Mouse (Mus musculus): ENCODE results near the gene Coq8b.

Coq8b gene

DNA sequence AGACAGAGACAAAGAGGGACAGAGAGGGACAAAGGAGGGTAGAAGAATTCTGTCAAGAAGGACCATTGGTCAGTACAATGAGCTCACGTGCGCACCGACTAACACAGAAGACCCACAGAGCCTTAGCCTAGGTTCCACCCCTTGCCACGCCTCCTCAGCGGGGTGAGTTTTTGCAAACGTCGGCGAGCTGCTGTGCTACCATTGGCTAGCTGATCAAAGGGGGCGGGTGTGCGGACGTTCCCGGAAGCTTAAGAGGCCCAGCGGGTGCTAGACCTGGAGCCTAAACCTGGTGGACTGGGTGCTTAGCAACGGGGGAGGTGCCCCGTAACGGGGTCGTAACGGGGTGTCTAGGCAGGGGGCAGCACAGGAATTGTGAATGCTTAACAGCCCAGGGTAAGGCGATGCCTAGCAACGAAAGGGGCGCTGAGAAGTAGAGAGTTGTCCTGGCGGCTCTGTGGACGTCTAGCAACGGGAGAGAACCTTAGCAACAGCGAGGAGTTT, at the start of gene Coq8b:
TSS of gene Coq8b (plus strand) at position 243 of the 501 bp plus-strand sequence.
- peak; percentile 98 for DNase-seq

DNA sequence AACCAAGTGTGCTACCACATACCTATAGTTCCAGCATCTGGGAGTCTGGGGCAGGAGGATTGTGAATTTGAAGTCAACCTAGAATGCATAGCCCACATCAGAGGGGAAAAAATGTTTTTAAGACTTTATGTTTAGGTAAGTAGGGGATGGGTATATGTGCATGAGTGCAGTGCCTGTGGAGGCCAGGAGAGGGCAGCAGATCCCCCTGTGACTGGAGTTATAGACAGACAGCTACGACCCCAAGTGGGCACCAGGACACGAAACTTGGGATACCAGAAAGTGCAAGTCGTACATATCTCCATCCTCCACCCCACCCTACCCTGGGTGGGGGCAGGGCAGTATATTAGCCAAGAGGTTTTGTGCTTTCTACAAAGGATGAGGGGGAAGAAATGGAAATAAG, 47.9 kb upstream of the Coq8b start:
- peak; percentile 49 for DNase-seq

DNA sequence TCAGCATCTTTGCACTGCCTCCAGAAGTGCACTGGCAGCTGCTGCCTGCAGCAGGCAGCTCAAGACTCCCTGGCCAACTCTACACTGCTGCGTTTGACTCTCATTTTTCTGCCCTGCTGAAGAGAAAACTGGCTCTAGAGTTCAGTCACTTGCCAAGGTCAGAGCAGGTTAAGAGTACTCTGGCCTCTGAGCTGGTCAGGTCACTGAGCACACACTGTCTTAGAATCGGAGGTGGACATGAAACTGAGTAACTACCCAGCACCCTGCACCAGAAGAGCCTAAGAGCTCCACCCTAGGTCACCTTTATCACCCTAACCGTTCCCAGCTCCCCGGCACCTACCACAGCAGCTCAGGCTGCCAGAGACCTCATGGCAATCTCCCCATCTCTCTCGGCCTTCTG, 46.8 kb upstream of the Coq8b start:
- DNase-seq, result no peak

DNA sequence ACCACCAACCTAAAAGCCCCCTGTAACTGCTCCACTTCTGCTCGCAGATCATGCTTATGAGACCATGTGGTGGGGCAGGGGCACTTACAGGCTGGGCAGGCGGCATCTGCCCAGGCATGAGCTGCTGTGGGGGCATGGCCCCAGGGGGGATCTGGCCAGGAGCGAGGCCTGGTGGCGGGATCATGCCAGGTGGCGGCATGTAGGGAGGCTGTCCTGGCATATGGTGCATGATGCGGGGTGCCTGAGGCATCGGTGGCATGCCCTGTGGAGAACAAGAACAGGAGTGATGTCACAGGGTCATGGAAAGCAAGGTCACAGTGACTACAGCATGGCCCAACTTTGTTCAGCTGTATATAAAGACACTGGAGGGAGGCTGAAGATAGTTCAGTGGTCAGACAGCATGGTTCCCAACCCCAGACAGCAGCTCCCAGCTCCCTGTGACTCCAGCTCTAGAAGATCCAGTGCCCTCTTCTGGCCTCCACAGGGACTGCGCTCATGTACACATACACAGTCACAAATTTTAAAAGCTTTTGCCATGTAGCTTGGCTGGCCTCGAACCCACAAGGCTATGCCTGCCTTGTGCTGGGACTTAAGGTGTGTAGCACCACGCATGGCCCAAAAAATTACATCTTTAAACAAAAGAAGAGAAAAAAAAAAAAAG, 43.4 kb upstream of the Coq8b start:
- no peak for DNase-seq

DNA sequence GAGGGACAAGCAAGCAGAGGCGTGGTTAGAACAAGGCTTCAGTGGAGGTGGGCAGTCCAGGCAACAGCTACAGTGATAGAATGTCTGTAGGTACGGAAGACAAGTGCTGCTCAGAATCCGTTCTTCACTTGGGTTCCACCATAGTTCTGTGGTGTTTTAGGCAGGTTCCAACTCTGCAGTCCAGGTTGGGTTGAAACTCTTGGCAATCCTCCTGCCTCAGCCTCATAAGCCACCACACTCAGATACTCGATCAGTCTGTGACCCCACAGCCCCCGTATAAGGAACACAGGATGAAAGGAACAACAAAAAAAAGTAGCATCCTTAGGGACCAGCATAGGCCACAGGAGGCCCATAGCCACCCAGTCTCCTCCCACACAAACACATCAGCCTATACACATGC, 40.4 kb upstream of the Coq8b start:
- no peak for DNase-seq

DNA sequence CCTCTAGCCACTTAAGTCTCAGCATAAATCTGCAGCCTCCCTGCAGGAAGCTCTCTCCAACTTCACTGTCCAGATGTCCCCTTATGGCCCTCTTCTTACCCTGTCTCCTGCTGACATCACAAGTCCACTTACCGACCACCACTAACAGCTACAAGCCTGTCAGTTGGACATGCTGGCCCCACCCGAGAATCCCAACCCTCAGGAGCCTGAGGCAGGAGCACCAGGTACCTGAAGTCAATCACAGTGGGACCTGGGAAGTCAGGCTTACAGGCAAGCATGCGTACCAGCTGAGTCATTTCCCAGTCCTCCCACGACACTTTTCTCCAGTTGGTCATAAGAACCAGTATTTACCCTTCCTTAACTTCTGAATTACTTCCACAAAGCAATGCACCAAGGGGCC, 39.1 kb upstream of the Coq8b start:
- no peak for DNase-seq

DNA sequence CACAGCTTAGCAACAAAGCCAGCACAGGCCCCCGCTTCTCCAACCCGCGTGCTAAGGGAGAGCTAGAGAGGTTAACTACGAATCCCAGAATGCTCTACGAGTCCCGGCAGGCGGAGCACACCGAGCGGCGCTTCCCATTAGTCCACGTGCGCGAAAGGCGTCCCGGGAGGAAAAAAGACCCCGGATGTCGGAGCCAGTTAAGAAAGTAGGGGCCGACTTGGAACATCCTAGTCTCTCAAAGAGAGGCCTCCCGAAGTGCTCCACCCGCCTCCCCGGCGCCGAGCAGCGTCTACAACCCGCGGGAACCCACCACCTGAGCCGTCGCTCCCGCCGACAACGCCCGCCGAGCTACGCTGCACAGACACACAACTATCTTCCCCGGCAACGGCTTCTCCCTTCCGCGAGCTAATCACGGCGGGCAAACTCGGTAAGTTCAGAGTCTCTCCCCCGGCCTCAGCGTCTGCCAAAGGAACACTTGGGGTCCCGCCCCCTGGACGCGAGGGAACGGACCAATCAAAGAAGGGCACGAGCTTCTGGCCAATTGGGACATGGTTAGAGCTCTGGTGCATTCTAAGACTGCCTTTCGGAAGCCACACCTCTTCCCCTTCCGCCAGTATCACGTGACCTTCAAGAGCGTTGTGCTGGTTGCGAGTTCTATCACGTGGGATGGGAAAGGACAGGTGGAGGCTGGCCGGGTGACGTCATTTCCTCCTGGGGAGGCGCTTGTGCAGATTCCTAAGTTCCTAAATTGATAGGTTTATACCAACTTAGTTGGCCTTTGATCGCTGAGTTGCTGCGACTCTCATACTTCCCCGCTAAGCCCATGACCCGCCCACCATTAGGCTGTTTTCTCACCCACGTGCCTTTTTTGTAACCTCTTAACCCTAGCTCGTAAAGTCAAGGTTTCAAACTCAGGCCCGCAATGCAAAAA, 36.9 kb upstream of the Coq8b start, which contains the start of the genes BC024978 and Snrpa:
TSS of gene BC024978 (plus strand) at position 101 of the 931 bp plus-strand sequence.
TSS of gene Snrpa (minus strand) at position 591 of the 931 bp plus-strand sequence.
- peak; percentile 97 for DNase-seq

DNA sequence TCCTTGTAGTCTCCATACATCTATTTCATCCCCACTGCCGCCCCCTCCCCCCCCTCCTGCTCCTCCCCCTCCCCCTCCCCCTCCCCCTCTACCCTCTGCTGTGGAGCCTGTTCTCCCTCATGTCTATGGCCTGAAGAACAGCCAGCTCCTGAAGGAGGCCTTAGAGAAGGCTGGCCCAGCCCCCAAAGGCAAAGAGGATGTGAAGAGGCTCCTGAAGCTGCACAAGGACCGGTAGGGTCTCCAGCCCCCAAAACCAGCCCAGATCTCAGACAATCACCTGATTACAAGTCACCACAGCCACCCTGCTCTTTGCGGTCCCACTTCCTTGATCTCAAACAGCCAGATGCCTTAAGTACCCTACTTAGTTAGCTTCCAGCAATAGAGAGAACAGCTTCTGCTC, 35.7 kb upstream of the Coq8b start:
- no peak for DNase-seq

DNA sequence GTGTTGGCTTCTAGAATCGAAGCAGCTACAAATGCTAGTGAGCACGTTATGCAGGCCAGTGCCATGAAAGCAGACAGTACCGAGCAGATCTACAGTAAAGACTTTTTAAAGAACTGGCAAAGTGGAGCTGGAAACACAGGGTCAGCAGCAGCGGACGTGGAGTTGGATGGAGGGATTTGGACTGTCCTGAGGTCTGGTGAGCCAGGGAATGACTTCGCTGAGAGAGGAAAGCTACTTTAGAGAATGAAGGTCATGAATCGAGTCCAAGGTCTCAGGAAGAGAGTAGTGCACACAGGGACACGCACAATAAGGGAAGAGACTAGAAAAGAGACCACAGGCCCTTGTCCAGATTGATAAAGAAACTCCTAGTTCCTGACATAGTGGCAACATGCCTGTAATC, 35.2 kb upstream of the Coq8b start:
- no peak for DNase-seq

DNA sequence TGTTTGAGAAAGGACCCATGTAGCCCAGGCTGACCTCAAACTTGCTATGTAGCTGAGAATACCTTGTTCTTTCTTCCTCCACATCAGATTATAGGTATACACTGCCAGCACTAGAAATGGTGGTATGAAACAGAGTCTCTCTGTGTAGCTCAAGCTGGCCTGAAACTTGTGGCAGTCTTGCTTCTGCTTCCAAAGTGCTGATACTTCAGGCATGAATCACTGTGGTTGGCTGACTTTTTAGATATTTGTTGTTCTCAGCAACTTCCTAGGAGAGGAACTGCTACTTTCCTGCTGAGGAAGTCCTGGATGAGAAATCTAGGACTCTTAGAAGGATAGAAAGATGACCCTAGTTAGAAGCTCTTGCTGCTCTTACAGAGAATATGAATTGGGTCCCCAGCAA, 34.5 kb upstream of the Coq8b start:
- DNase-seq, result no peak

DNA sequence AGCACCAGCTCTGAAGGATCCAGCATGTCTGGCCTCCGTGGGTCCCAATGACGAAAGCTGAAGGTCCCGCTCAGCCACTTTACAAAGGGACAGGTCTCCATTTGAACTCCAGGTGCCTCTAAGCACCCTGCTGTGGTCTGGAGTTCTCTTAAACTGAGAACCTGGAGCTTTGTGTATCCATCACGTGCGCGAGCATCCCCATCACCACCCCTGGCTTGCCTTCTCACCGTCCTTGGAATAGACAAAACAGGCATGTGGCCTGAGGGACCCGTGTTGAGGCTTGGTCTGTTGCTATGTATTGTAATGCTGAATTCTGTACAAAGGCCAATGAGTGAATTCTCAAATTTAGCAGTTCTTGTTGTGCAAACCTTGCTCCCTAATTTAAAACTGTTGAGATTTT, 34.0 kb upstream of the Coq8b start:
- no peak for DNase-seq

DNA sequence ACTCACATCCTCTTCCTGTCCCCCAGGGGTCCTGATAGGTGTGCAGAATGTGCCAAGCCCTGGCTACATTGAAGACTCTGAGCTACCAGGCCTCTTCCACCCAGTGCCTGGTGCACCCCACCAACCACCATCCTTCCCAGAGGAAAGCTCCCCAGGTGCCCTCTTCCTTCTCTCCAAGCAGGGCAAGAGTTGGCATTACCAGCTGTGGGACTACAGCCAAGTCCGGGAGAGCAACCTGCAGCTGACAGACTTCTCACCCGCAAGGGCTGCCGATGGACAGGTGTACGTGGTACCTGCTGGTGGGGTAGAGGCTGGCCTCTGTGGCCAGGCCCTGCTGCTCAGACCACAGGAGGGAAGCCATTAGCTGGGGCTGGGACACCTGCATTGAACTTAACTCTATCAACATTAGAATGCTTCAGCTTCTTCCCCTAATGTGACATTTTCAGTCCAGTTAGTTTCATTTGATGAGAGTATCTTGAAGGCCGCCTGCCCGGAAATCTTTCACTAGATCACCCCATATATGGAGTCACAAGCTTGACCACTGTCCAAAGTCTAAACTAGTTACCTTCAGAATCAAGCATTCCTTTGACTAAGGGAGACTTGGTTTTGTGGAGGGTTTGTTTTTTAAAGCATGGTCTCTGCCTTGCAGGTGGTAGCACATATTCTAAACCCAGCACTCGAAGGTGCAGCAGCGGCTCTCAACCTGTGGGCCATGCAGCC, 28.9 kb upstream of the Coq8b start:
- no peak for DNase-seq

DNA sequence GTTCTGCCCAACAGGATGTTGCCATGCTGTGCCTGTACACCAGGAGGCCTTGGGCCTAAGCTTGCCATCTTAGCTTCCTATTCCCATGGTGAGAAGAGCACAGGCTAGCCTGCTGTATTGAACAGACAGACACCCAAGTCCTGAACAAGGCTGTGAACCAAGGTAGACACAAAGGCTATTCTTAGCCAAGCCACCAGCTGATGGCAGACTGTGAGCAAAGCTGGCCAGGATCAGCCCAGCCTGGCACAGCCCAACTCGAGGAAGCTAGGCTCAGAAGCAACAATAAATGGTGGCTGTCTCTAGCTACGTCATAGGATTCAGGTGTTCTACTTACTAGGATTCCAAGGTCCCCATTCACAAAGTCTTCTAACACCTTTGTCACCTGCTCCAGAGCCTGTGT, 20.2 kb upstream of the Coq8b start:
- DNase-seq, result no peak

DNA sequence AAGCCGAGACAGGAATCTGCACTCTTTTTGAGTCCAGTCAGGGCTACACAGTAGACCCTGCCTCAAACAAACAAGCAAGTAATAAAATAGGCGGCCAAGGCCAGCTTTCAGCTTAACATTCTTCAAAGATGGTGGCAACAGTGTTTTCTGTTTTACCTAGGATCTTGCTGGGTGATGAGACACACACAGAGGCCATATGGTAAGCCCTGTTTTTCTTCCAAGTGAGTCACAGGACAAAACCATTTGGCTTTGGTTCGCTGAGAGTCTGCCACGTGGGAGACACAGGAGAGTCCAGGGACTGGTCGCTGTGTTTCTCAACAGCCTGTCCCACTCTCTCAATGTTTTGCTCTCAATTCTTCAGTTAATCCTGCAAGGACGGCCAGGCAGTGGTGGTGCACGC, 14.2 kb upstream of the Coq8b start:
- no peak for DNase-seq

DNA sequence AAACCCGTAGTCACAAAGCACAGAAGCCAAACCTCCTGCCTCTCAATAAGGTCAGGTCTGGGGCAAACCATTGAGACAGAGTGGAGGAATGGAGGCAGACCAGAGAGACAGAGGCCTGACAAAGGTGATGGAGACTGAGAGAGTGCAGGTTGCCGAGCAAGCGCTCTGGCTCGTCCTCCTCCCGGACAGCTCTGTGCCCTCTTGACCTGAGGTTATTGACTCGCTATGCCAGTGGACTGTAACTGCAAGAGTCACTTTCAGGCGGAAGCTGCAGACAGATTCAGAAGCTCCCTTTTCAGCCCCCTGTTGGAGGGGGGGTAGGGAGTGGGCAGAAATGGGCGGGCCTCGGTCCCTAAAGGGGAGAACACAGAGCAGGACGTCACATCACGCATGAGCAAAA, 12.9 kb upstream of the Coq8b start:
- DNase-seq, result no peak

DNA sequence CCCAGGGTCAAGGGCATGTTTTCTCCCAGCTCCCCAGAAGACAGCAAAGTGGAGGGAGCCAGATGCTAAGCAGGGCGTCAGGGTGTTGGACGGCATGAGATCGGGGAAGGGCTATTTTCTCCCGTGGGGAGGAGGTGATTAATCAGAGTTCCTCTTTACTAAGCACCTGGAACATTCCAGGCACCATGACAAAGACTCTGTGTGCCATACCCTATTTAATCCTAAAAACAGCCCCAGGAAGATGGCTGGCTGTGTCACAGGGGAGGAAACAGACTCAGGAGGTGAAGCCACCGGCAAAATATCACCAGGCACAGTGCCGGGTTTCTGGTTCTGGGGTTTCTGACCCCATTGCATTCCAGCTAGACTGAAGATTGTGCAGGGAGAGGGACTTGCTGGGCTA, 10.9 kb upstream of the Coq8b start:
- no peak for DNase-seq

DNA sequence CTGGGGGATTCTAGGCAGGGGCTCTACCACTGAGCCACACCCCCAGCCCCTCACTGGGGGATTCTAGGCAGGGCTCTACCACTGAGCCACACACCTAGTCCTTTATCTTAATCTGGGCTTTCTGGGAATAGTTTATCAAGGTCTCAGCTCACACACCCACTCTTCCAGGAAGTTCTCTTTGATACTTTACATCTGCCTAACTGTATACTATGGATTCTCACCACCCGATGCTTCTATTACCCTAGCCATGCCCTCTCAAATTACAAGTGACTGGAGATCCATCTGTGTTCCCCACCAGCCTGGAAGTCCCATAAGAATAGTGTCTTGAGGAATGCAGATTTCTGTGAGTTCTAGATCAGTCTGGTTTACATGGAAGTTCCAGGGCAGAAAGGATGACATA, 10.3 kb upstream of the Coq8b start:
- no peak for DNase-seq

DNA sequence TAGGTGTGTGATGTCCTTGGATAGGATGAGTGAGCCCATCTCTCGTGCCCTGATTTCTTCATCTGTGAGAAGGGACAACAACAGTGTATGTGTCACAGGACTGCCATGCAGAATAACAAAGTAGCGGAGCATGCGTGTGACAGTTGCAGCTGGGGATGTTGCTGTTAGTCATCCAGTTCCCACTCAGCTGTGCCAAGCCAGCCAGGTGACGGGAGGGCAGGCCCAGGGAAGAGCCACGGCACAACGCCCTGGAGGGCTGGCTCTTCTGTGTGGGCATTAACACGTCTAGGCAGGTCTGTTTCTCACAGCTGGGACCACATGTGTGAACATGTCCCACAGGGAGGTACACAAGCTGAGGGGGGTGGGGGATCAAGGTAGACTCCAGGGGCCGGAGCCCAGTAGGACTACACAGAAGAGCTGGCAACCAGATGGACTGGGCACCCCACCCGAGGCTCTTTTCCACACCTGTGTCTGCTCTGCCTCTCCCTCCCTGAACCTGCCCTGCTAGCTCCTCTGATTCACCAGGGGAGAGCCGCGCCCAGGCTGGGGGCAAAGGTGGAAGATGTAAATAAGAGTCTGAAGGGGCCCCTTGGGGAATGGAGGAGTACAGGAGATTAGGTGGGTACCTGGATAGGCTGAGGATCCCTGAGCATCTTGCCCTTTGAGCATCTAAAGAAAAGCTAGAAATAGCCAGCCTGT, 7.8 kb upstream of the Coq8b start:
- no peak for DNase-seq

DNA sequence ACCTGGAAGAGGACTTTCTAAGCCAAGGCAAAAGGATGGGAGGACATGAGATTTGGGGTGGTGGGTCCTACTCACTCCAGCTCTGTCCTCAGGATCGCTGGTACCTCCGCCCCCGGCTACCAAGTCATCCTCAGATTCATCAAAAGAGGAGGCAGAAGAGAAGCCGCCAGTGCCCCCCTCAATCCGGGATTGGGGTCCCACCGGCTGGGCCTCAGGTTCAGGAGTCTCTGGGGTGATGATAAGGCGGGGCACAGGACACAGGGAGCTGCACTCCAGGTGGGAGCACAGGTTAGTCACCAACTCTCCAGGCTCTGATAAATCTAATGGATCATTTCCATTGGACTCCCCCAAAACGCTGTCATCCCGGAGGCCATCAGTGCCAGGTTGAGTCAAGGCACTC, 5.5 kb upstream of the Coq8b start:
- DNase-seq, result no peak

DNA sequence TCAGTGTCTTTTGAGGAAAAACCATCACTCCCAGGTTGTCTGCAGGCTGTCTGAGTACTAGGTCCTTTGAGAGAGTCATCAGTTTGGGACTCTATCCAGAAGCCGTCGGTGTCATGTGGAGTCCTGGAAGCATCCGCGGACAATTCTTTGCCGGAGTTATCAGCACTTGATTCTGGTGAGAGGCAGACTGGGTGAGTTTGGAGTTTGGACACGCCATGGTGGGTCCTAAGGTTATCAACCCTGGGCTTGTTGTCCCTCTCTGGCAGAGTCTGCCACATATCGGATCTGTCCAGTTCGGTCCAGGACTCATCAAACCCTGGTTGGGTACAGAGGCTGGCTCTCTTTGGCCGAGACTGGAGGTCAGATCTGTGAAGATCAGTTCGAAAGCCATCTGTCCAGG, 5.1 kb upstream of the Coq8b start:
- DNase-seq, result no peak

DNA sequence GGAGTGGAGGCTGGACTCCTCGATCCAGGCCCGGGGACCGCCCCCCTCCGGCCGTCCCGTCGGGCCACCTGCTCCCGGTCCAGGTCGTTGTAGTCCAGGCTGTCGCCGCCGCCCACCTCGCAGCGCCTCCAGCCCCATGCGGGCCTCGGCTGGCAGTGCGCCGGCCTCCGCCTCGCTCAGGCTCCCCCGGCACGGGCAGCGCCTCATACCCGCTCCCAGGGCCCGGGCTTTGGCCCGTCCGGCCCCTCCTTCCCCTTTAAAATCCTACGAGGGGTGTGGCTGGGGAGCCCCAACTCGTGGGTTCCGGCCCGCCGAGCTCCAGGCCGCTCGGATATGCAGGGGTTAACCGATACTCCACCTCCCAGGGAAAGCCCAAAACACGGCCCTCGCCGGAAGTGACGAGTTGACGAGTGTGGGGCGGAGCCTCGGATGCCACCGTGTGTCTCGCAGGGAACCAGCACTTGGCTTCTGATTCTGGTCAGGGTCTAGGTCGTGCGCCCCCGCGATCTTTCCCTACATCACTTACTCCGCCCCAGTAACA, 4.5 kb upstream of the Coq8b start, which contains the start of gene Itpkc:
TSS of gene Itpkc (minus strand) at position 381 of the 541 bp plus-strand sequence.
- DNase-seq, result peak; percentile 98

DNA sequence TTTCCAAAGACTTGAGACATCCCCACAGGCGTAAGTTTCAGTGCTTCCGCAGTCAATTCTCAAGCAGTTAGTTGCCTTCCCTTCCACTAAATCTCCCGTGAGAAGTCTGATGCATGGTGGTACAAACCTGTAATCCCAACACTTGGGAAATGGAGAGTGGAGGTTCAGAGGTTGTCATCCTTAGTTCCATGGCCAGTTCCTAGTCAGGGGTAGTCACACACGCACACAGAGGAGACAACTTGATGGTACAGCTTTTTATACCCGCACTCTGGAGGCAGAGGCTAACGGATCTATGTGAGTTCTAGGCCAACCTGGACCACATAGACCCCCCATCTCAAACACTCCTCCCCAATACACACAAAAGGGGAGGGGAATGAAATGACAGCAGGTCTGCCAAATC, 4.0 kb upstream of the Coq8b start:
- DNase-seq, result no peak

Measured in embryo, embryonic 11 days (tissue).